Mouse (Mus musculus) retina, postnatal 1 day (tissue): ENCODE data around the gene Bglap3.
A peak's percentile ranks its signal among the peaks of the same experiment; 100 is the strongest.
"Not testable (repeated sequence)": the region's sequence is repeated elsewhere in the genome, so short reads cannot be mapped to it uniquely, and the experiment has no call there.

ENCODE experiments used
- DNase-seq: peaks from one replicate; pipeline ENCODE4 v3.0.0-alpha.2; 2012

Gene Bglap3

GRCm38 (mm10) chr3:88375750-88376626 lies 3.4 kb upstream of the Bglap3 start:
- peak; percentile 69 for DNase-seq

- not testable (repeated sequence) for DNase-seq
Observed at GRCm38 (mm10) chr3:88368511-88368910, 4.0 kb downstream of the Bglap3 start.

- DNase-seq: not testable (repeated sequence)
Observed at GRCm38 (mm10) chr3:88367517-88367916, 5.0 kb downstream of the Bglap3 start.

GRCm38 (mm10) chr3:88366830-88367428 lies 5.6 kb downstream of the Bglap3 start:
- peak; percentile 55 for DNase-seq

GRCm38 (mm10) chr3:88365705-88366361 lies 6.7 kb downstream of the Bglap3 start:
- no peak for DNase-seq

GRCm38 (mm10) chr3:88364337-88364736 lies 8.2 kb downstream of the Bglap3 start, which contains the start of gene Paqr6:
Gene Paqr6 (plus strand): TSS chr3:88364584.
- DNase-seq: peak; percentile 55

- DNase-seq: no peak
Observed at GRCm38 (mm10) chr3:88363700-88364099, 8.8 kb downstream of the Bglap3 start.

GRCm38 (mm10) chr3:88361612-88362313 lies 10.8 kb downstream of the Bglap3 start:
- DNase-seq: no peak

- DNase-seq: no peak
Observed at GRCm38 (mm10) chr3:88361096-88361495, 11.4 kb downstream of the Bglap3 start.

- DNase-seq: no peak
Observed at GRCm38 (mm10) chr3:88359989-88360388, 12.6 kb downstream of the Bglap3 start.

- no peak for DNase-seq
Observed at GRCm38 (mm10) chr3:88359584-88359983, 13.0 kb downstream of the Bglap3 start.

- no peak for DNase-seq
Observed at GRCm38 (mm10) chr3:88354396-88355165, 18.0 kb downstream of the Bglap3 start.

- DNase-seq: no peak
Observed at GRCm38 (mm10) chr3:88352907-88353306, 19.6 kb downstream of the Bglap3 start.

GRCm38 (mm10) chr3:88350732-88351131 lies 21.8 kb downstream of the Bglap3 start:
- DNase-seq: no peak

GRCm38 (mm10) chr3:88339006-88339405 lies 33.5 kb downstream of the Bglap3 start:
- no peak for DNase-seq

- no peak for DNase-seq
Observed at GRCm38 (mm10) chr3:88338316-88338715, 34.2 kb downstream of the Bglap3 start.

GRCm38 (mm10) chr3:88337367-88338020 lies 35.0 kb downstream of the Bglap3 start:
- no peak for DNase-seq

GRCm38 (mm10) chr3:88336058-88337013 lies 36.2 kb downstream of the Bglap3 start, which contains the start of the genes Tmem79 and Smg5:
Gene Tmem79 (minus strand): TSS chr3:88336148.
Gene Smg5 (plus strand): TSS chr3:88336260.
- DNase-seq: peak; percentile 98

- DNase-seq: no peak
Observed at GRCm38 (mm10) chr3:88335436-88336053, 37.0 kb downstream of the Bglap3 start.
